Mouse (Mus musculus) adrenal gland, adult 2 months (tissue): Measurements from ENCODE around the gene Rps26. TPM values are rescaled to one million over a fixed set of nuclear protein-coding genes. Genes with fewer than 3 reads are reported as not detected.

ENCODE experiments used
- microRNA-seq, 2 experiments: library from miRNA; unstranded; fragments of <30 nt; microRNA quantifications; one replicate each; pipeline ENCODE4 v1.2.0; 2021
- polyA plus RNA-seq: library from polyadenylated mRNA; depleted of rRNA; stranded (reverse); fragments of >200 nt; gene quantifications from 2 replicates; pipeline ENCODE4 v1.2.3, GENCODE M21; 2012; rRNA removed
- total RNA-seq, 2 experiments: library from RNA; stranded (reverse); gene quantifications; 2 replicates each; pipeline ENCODE4 v1.2.3; 2021

Gene Rps26
- total and polyA plus RNA-seq, 3 experiments: 715 to 972 (median 897) TPM

Small RNA genes lying within 50 kb of the gene (microRNA-seq; reads per million reads assigned to microRNA genes)
- gene Mir6917: 0 to 0.41 reads per million in 2 experiments

Other genes starting within 250 kb of the Rps26 start
- 10 to 100 TPM; 48.3 to 59.3 TPM for gene Ankrd52, start 249.6 kb downstream of the Rps26 start, total RNA-seq
- 44.2 and 53.1 TPM in 2 replicates for gene Ankrd52, start 249.6 kb downstream of the Rps26 start, polyA plus RNA-seq
- not detected for gene Slc39a5, start 225.5 kb downstream of the Rps26 start, total RNA-seq
- gene Slc39a5, start 225.5 kb downstream of the Rps26 start, polyA plus RNA-seq: not detected in 2 replicates
- 10 to 100 TPM; 79.3 to 93.8 TPM for gene Nabp2, start 215.3 kb downstream of the Rps26 start, total RNA-seq
- 21.3 and 22.2 TPM in 2 replicates for gene Nabp2, start 215.3 kb downstream of the Rps26 start, polyA plus RNA-seq
- 10 to 100 TPM; 39.1 to 41.7 TPM for gene Rnf41, start 215.1 kb downstream of the Rps26 start, total RNA-seq
- 24.4 and 28.4 TPM in 2 replicates for gene Rnf41, start 215.1 kb downstream of the Rps26 start, polyA plus RNA-seq
- gene Smarcc2, start 167.5 kb downstream of the Rps26 start, total RNA-seq: 100 to 1,000 TPM; 120 to 128 TPM
- gene Smarcc2, start 167.5 kb downstream of the Rps26 start, polyA plus RNA-seq: 129 and 130 TPM in 2 replicates
- gene Myl6, start 132.6 kb downstream of the Rps26 start, total RNA-seq: 100 to 1,000 TPM; 786 to 985 TPM
- gene Myl6, start 132.6 kb downstream of the Rps26 start, polyA plus RNA-seq: 324 and 445 TPM in 2 replicates
- 1 to 10 TPM; 6.2 to 8.3 TPM for gene Myl6b, start 128.1 kb downstream of the Rps26 start, total RNA-seq
- 5.1 and 5.7 TPM in 2 replicates for gene Myl6b, start 128.1 kb downstream of the Rps26 start, polyA plus RNA-seq
- 10 to 100 TPM; 26.1 to 32.6 TPM for gene Esyt1, start 100.9 kb downstream of the Rps26 start, total RNA-seq
- 52.8 and 59.6 TPM in 2 replicates for gene Esyt1, start 100.9 kb downstream of the Rps26 start, polyA plus RNA-seq
- 10 to 100 TPM; 11.7 to 12.3 TPM for gene Zc3h10, start 79.0 kb downstream of the Rps26 start, total RNA-seq
- gene Zc3h10, start 79.0 kb downstream of the Rps26 start, polyA plus RNA-seq: 16.0 and 16.3 TPM in 2 replicates
- gene Rpl41, start 77.4 kb downstream of the Rps26 start, total RNA-seq: 1,000 to 10,000 TPM; 3,028 to 3,144 TPM
- gene Rpl41, start 77.4 kb downstream of the Rps26 start, polyA plus RNA-seq: 1,154 and 1,178 TPM in 2 replicates
- gene Pa2g4, start 60.8 kb downstream of the Rps26 start, total RNA-seq: 10 to 100 TPM; 79.7 to 88.2 TPM
- gene Pa2g4, start 60.8 kb downstream of the Rps26 start, polyA plus RNA-seq: 6.4 and 8.6 TPM in 2 replicates
- gene Erbb3, start 37.1 kb downstream of the Rps26 start, total RNA-seq: 1 to 10 TPM; 2.3 to 3.8 TPM
- gene Erbb3, start 37.1 kb downstream of the Rps26 start, polyA plus RNA-seq: 1.1 and 1.3 TPM in 2 replicates
- 1 to 10 TPM; 1.9 to 2.6 TPM for gene Ikzf4, start 19.2 kb upstream of the Rps26 start, total RNA-seq
- gene Ikzf4, start 19.2 kb upstream of the Rps26 start, polyA plus RNA-seq: 3.1 and 3.5 TPM in 2 replicates
- gene Suox, start 47.3 kb upstream of the Rps26 start, total RNA-seq: 10 to 100 TPM; 29.2 to 32.7 TPM
- gene Suox, start 47.3 kb upstream of the Rps26 start, polyA plus RNA-seq: 10.2 and 10.8 TPM in 2 replicates
- 100 to 1,000 TPM; 112 to 127 TPM for gene Rab5b, start 69.5 kb upstream of the Rps26 start, total RNA-seq
- 46.5 and 69.5 TPM in 2 replicates for gene Rab5b, start 69.5 kb upstream of the Rps26 start, polyA plus RNA-seq
- 1 to 10 TPM in 1 of 2 experiments, under 1 TPM in 1; 0.86 to 1.0 TPM for gene Pmel, start 77.4 kb upstream of the Rps26 start, total RNA-seq
- 0.30 and 0.76 TPM in 2 replicates for gene Pmel, start 77.4 kb upstream of the Rps26 start, polyA plus RNA-seq
- 10 to 100 TPM; 12.6 to 16.2 TPM for gene Cdk2, start 78.3 kb upstream of the Rps26 start, total RNA-seq
- gene Cdk2, start 78.3 kb upstream of the Rps26 start, polyA plus RNA-seq: 10.5 and 10.7 TPM in 2 replicates
- gene Dgka, start 118.1 kb upstream of the Rps26 start, total RNA-seq: 10 to 100 TPM; 11.4 to 26.1 TPM
- 10.5 and 11.0 TPM in 2 replicates for gene Dgka, start 118.1 kb upstream of the Rps26 start, polyA plus RNA-seq
- 10 to 100 TPM; 22.9 to 26.5 TPM for gene Pym1, start 121.1 kb upstream of the Rps26 start, total RNA-seq
- 11.5 and 15.5 TPM in 2 replicates for gene Pym1, start 121.1 kb upstream of the Rps26 start, polyA plus RNA-seq
- gene Mmp19, start 164.2 kb upstream of the Rps26 start, total RNA-seq: 10 to 100 TPM; 35.8 to 64.4 TPM
- 16.0 and 16.8 TPM in 2 replicates for gene Mmp19, start 164.2 kb upstream of the Rps26 start, polyA plus RNA-seq
- gene Dnajc14, start 177.3 kb upstream of the Rps26 start, total RNA-seq: 10 to 100 TPM; 61.8 to 77.2 TPM
- gene Dnajc14, start 177.3 kb upstream of the Rps26 start, polyA plus RNA-seq: 7.1 and 10.6 TPM in 2 replicates
- gene Tmem198b, start 177.6 kb upstream of the Rps26 start, total RNA-seq: 1 to 10 TPM; 6.7 to 9.4 TPM
- gene Tmem198b, start 177.6 kb upstream of the Rps26 start, polyA plus RNA-seq: 15.6 and 18.0 TPM in 2 replicates
- gene Sarnp, start 190.6 kb upstream of the Rps26 start, total RNA-seq: 10 to 100 TPM; 52.7 to 55.8 TPM
- gene Sarnp, start 190.6 kb upstream of the Rps26 start, polyA plus RNA-seq: 1.3 and 1.5 TPM in 2 replicates
- 10 to 100 TPM; 52.3 to 64.8 TPM for gene Ormdl2, start 194.9 kb upstream of the Rps26 start, total RNA-seq
- gene Ormdl2, start 194.9 kb upstream of the Rps26 start, polyA plus RNA-seq: 29.4 and 36.8 TPM in 2 replicates